22 mouse cellular contexts compared by ENCODE assay signal in genomic region chr4:148623609-148624008, GRCm38 (mm10). TPM values are rescaled to one million over a fixed set of nuclear protein-coding genes. Genes with fewer than 3 reads are reported as not detected.
A peak's percentile ranks its signal among the peaks of the same experiment; 100 is the strongest.
DNase-seq lines count a peak whose midpoint lies in the region; ATAC-seq and TF ChIP-seq lines count a peak whose summit lies in the region.
"Had no signal": no experiment of that assay in that cellular context is flagged by ENCODE, and none has a peak within 500 bp of the region (broad histone marks: within the 10 kb centered on the region; RNA-seq: fewer than 3 reads in every experiment).

No protein-coding gene starts in this region.

- H3ac ChIP-seq in myocyte (ENCODE audit: control insufficient read depth, insufficient read length), result no peak overlapping the region

- peaks cover 59% of the 10 kb centered on the region for H3K36me3 ChIP-seq in heart, embryonic 12.5 days
- peaks cover 67% of the 10 kb centered on the region for H3K36me3 ChIP-seq in midbrain, embryonic 10.5 days
- peaks cover 48% of the 10 kb centered on the region for H3K36me3 ChIP-seq in midbrain, embryonic 15.5 days (replicated peaks)
- peaks cover 63% of the 10 kb centered on the region for H3K36me3 ChIP-seq in embryonic facial prominence, embryonic 13.5 days
- peaks cover 61% of the 10 kb centered on the region for H3K36me3 ChIP-seq in myocyte (ENCODE audit: control insufficient read depth, insufficient read depth)
- peaks cover 47% of the 10 kb centered on the region for H3K36me3 ChIP-seq in forebrain, embryonic 16.5 days (ENCODE audit: control insufficient read depth, insufficient read depth)

- no peak overlapping the region for H3K4me3 ChIP-seq in heart, embryonic 12.5 days
- H3K4me3 ChIP-seq in midbrain, embryonic 10.5 days, result peak overlapping the region; percentile 14; the same call in 1 of the 2 replicates
- H3K4me3 ChIP-seq in midbrain, embryonic 15.5 days, result no peak overlapping the region
- H3K4me3 ChIP-seq in embryonic facial prominence, embryonic 13.5 days, result peak overlapping the region; percentile 5; the same call in 1 of the 2 replicates
- H3K4me3 ChIP-seq in myocyte, result no peak overlapping the region
- no peak overlapping the region for H3K4me3 ChIP-seq in forebrain, embryonic 16.5 days (replicated peaks; ENCODE audit: low read length)
- H3K4me3 ChIP-seq: embryonic facial prominence, embryonic 12.5 days; heart, adult 2 months had no signal

- intact Hi-C loops in left cerebral cortex, postnatal 4 days (cut with DNase I), result no loop called here

- peaks cover 20% of the 10 kb centered on the region for H3K4me1 ChIP-seq in heart, embryonic 12.5 days (replicated peaks)
- peaks cover 28% of the 10 kb centered on the region for H3K4me1 ChIP-seq in midbrain, embryonic 10.5 days
- H3K4me1 ChIP-seq in midbrain, embryonic 15.5 days, result peaks cover 28% of the 10 kb centered on the region
- peaks cover 15% of the 10 kb centered on the region for H3K4me1 ChIP-seq in embryonic facial prominence, embryonic 13.5 days
- peaks cover 18% of the 10 kb centered on the region for H3K4me1 ChIP-seq in forebrain, embryonic 16.5 days (replicated peaks; ENCODE audit: control insufficient read depth, insufficient read depth, low read length)

- TF ChIP-seq POLR2A in myocyte (IDR thresholded peaks at IDR 0.05; ENCODE audit: insufficient read length, low read depth), result no peak

- H3K27ac ChIP-seq in heart, embryonic 12.5 days (ENCODE audit: poor library complexity, severe bottlenecking), result no peak overlapping the region
- no peak overlapping the region for H3K27ac ChIP-seq in midbrain, embryonic 10.5 days (replicated peaks)
- H3K27ac ChIP-seq in midbrain, embryonic 15.5 days, result no peak overlapping the region
- H3K27ac ChIP-seq in embryonic facial prominence, embryonic 13.5 days, result no peak overlapping the region
- no peak overlapping the region for H3K27ac ChIP-seq in forebrain, embryonic 16.5 days (ENCODE audit: low read length)
- H3K27ac ChIP-seq: embryonic facial prominence, embryonic 12.5 days; heart, adult 2 months had no signal

- WGBS in heart, embryonic 12.5 days, result 86% methylated on average over 4 of the region's 4 CpGs
- 89% methylated on average over 4 of the region's 4 CpGs for WGBS in midbrain, embryonic 10.5 days
- 93% methylated on average over 4 of the region's 4 CpGs for WGBS in midbrain, embryonic 15.5 days
- 88% methylated on average over 4 of the region's 4 CpGs for WGBS in embryonic facial prominence, embryonic 13.5 days
- WGBS in forebrain, embryonic 16.5 days, result 92% methylated on average over 4 of the region's 4 CpGs

- H3K9me3 ChIP-seq in heart, embryonic 12.5 days (replicated peaks), result no peaks in the 10 kb centered on the region
- no peaks in the 10 kb centered on the region for H3K9me3 ChIP-seq in midbrain, embryonic 10.5 days (replicated peaks)
- no peaks in the 10 kb centered on the region for H3K9me3 ChIP-seq in midbrain, embryonic 15.5 days
- no peaks in the 10 kb centered on the region for H3K9me3 ChIP-seq in embryonic facial prominence, embryonic 13.5 days
- H3K9me3 ChIP-seq in forebrain, embryonic 16.5 days (ENCODE audit: control insufficient read depth, low read length), result no peaks in the 10 kb centered on the region
- H3K9me3 ChIP-seq: embryonic facial prominence, embryonic 12.5 days had no signal

- ATAC-seq in heart, embryonic 12.5 days (ENCODE audit: insufficient number of reproducible peaks, low FRiP score), result no peak
- no peak for ATAC-seq in midbrain, embryonic 15.5 days (replicated peaks)
- no peak for ATAC-seq in embryonic facial prominence, embryonic 13.5 days (ENCODE audit: insufficient number of reproducible peaks, insufficient read depth, low FRiP score, low TSS enrichment, low read depth)
- ATAC-seq in forebrain, embryonic 16.5 days, result no peak
- ATAC-seq: Patski had no signal

- H3K79me2 ChIP-seq in myocyte (ENCODE audit: control insufficient read depth, insufficient read depth), result peaks cover 70% of the 10 kb centered on the region

- 0 out of 2 replicates have a peak overlapping the region, but pooled peaks have one; percentile 0 for H3K4me2 ChIP-seq in heart, embryonic 12.5 days
- H3K4me2 ChIP-seq in midbrain, embryonic 15.5 days, result no peak overlapping the region
- no peak overlapping the region for H3K4me2 ChIP-seq in embryonic facial prominence, embryonic 13.5 days
- H3K4me2 ChIP-seq in myocyte (ENCODE audit: low read depth), result peak overlapping the region; percentile 78
- no peak overlapping the region for H3K4me2 ChIP-seq in forebrain, embryonic 16.5 days (ENCODE audit: low read length)
- H3K4me2 ChIP-seq: embryonic facial prominence, embryonic 12.5 days had no signal

- DNase-seq in heart, adult 9 months (ENCODE audit: low spot score in 2 of 2), result no peak
- DNase-seq in midbrain, embryonic 10.5 days (ENCODE audit: low spot score), result no peak
- no peak for DNase-seq in left cerebral cortex, postnatal 4 days
- DNase-seq: adrenal gland, adult 2 months; cerebellum, postnatal 10 days; heart, adult 2 months; kidney, adult 18-20 months; lung, postnatal 4 days; right cerebral cortex, postnatal 4 days; thymus, postnatal 36 days had no signal

- H3K27me3 ChIP-seq in heart, embryonic 12.5 days (replicated peaks), result no peaks in the 10 kb centered on the region
- no peaks in the 10 kb centered on the region for H3K27me3 ChIP-seq in midbrain, embryonic 10.5 days (ENCODE audit: low read depth, poor library complexity, severe bottlenecking)
- no peaks in the 10 kb centered on the region for H3K27me3 ChIP-seq in midbrain, embryonic 15.5 days (replicated peaks)
- H3K27me3 ChIP-seq in embryonic facial prominence, embryonic 13.5 days, result no peaks in the 10 kb centered on the region
- no peaks in the 10 kb centered on the region for H3K27me3 ChIP-seq in myocyte (ENCODE audit: control insufficient read depth, insufficient read depth, insufficient read length)
- H3K27me3 ChIP-seq in forebrain, embryonic 16.5 days (replicated peaks; ENCODE audit: control insufficient read depth, insufficient read depth, low read length), result no peaks in the 10 kb centered on the region
- H3K27me3 ChIP-seq: embryonic facial prominence, embryonic 12.5 days; Patski had no signal

- H3K9ac ChIP-seq in heart, embryonic 12.5 days, result no peak overlapping the region
- no peak overlapping the region for H3K9ac ChIP-seq in midbrain, embryonic 15.5 days
- H3K9ac ChIP-seq in embryonic facial prominence, embryonic 13.5 days, result no peak overlapping the region
- no peak overlapping the region for H3K9ac ChIP-seq in forebrain, embryonic 16.5 days (replicated peaks; ENCODE audit: low read depth, low read length)
- H3K9ac ChIP-seq: embryonic facial prominence, embryonic 12.5 days had no signal

TF ChIP-seq in myocyte, 11 proteins besides CTCF, POLR2A, EP300 and RAD21 (continues in another document):
- no peak for TF ChIP-seq CEBPB (IDR thresholded peaks at IDR 0.05; ENCODE audit: insufficient read depth, poor library complexity, severe bottlenecking)
- TF ChIP-seq MYOD1 (IDR thresholded peaks at IDR 0.05; ENCODE audit: control insufficient read depth in 1 of 3, insufficient read length in 2 of 3, low read depth in 2 of 3), result no peak
- TF ChIP-seq TCF3 (IDR thresholded peaks at IDR 0.05; ENCODE audit: insufficient read length, low read depth), result no peak
- TF ChIP-seq MAX (IDR thresholded peaks at IDR 0.05; ENCODE audit: low read depth), result no peak
- TF ChIP-seq SRF (IDR thresholded peaks at IDR 0.05; ENCODE audit: control insufficient read depth, insufficient read length, low read depth), result no peak
- TF ChIP-seq USF1 (IDR thresholded peaks at IDR 0.05; ENCODE audit: low read depth), result no peak
- no peak for TF ChIP-seq E2F4 (IDR thresholded peaks at IDR 0.05; ENCODE audit: insufficient read depth)

RNA-seq across cellular contexts. Expression of gene Tardbp, which starts 3.2 kb away (rescaled TPM):
- 200 and 211 TPM in 2 replicates for polyA plus RNA-seq in heart, embryonic 12.5 days (2016; fragmentation: Nextera tagmentation; extraction: Ambion mirVana)
- 427 and 457 TPM in 2 replicates for polyA plus RNA-seq in midbrain, embryonic 10.5 days (2016; fragmentation: Nextera tagmentation; extraction: Ambion mirVana)
- 182 and 185 TPM in 2 replicates for polyA plus RNA-seq in midbrain, embryonic 15.5 days (2015; fragmentation: Nextera tagmentation; extraction: Ambion mirVana)
- 371 and 401 TPM in 2 replicates for polyA plus RNA-seq in embryonic facial prominence, embryonic 13.5 days (2015; fragmentation: Nextera tagmentation; extraction: Ambion mirVana)
- 109 TPM for polyA plus RNA-seq in myocyte (2012; fragmentation: generic; extraction: Trizol)
- total RNA-seq in left cerebral cortex, postnatal 4 days (2021), result 100 to 1,000 TPM; 263 to 324 TPM
- 277 and 319 TPM in 2 replicates for polyA plus RNA-seq in forebrain, embryonic 16.5 days (2015; fragmentation: Nextera tagmentation; extraction: Ambion mirVana)

RNA-seq across cellular contexts. Expression of gene Gm572, which starts 19.5 kb away (rescaled TPM):
- 0.11 and 0.18 TPM in 2 replicates for polyA plus RNA-seq in heart, embryonic 12.5 days (2016; fragmentation: Nextera tagmentation; extraction: Ambion mirVana)
- polyA plus RNA-seq in midbrain, embryonic 10.5 days (2016; fragmentation: Nextera tagmentation; extraction: Ambion mirVana), result 0.09 TPM in 1 of 2 replicates, not detected in the other
- polyA plus RNA-seq in midbrain, embryonic 15.5 days (2015; fragmentation: Nextera tagmentation; extraction: Ambion mirVana), result not detected in 2 replicates
- polyA plus RNA-seq in embryonic facial prominence, embryonic 13.5 days (2015; fragmentation: Nextera tagmentation; extraction: Ambion mirVana), result not detected in 2 replicates
- polyA plus RNA-seq in myocyte (2012; fragmentation: generic; extraction: Trizol), result 0.16 TPM
- not detected for total RNA-seq in left cerebral cortex, postnatal 4 days (2021)
- not detected in 2 replicates for polyA plus RNA-seq in forebrain, embryonic 16.5 days (2015; fragmentation: Nextera tagmentation; extraction: Ambion mirVana)
- total RNA-seq: adrenal gland, adult 2 months; layer of hippocampus, postnatal 14 days; monocyte, adult 5-6 weeks had no signal
- polyA plus RNA-seq: embryonic facial prominence, embryonic 12.5 days; frontal cortex, adult 2 months; hindbrain, embryonic 11.5 days; limb, embryonic 11.5 days; Patski had no signal

RNA-seq across cellular contexts. Expression of gene Masp2, which starts 21.3 kb away (rescaled TPM):
- polyA plus RNA-seq in heart, embryonic 12.5 days (2016; fragmentation: Nextera tagmentation; extraction: Ambion mirVana), result 0.14 and 0.36 TPM in 2 replicates
- polyA plus RNA-seq in midbrain, embryonic 10.5 days (2016; fragmentation: Nextera tagmentation; extraction: Ambion mirVana), result 0.12 and 0.45 TPM in 2 replicates
- polyA plus RNA-seq in midbrain, embryonic 15.5 days (2015; fragmentation: Nextera tagmentation; extraction: Ambion mirVana), result 0.74 and 0.80 TPM in 2 replicates
- polyA plus RNA-seq in embryonic facial prominence, embryonic 13.5 days (2015; fragmentation: Nextera tagmentation; extraction: Ambion mirVana), result 0.07 and 1.1 TPM in 2 replicates
- polyA plus RNA-seq in myocyte (2012; fragmentation: generic; extraction: Trizol), result 0.43 TPM
- 1 to 10 TPM; 2.1 to 2.3 TPM for total RNA-seq in left cerebral cortex, postnatal 4 days (2021)
- 0.56 and 1.0 TPM in 2 replicates for polyA plus RNA-seq in forebrain, embryonic 16.5 days (2015; fragmentation: Nextera tagmentation; extraction: Ambion mirVana)

RNA-seq across cellular contexts. Expression of gene Srm, which starts 32.3 kb away (rescaled TPM):
- 129 and 135 TPM in 2 replicates for polyA plus RNA-seq in heart, embryonic 12.5 days (2016; fragmentation: Nextera tagmentation; extraction: Ambion mirVana)
- 191 and 236 TPM in 2 replicates for polyA plus RNA-seq in midbrain, embryonic 10.5 days (2016; fragmentation: Nextera tagmentation; extraction: Ambion mirVana)
- polyA plus RNA-seq in midbrain, embryonic 15.5 days (2015; fragmentation: Nextera tagmentation; extraction: Ambion mirVana), result 160 and 173 TPM in 2 replicates
- 201 and 214 TPM in 2 replicates for polyA plus RNA-seq in embryonic facial prominence, embryonic 13.5 days (2015; fragmentation: Nextera tagmentation; extraction: Ambion mirVana)
- 103 TPM for polyA plus RNA-seq in myocyte (2012; fragmentation: generic; extraction: Trizol)
- total RNA-seq in left cerebral cortex, postnatal 4 days (2021), result 100 to 1,000 TPM; 107 to 109 TPM
- 187 and 190 TPM in 2 replicates for polyA plus RNA-seq in forebrain, embryonic 16.5 days (2015; fragmentation: Nextera tagmentation; extraction: Ambion mirVana)

Comparison
In these comparisons a context has a peak if more than half of its experiments do, and no peak if none do; other contexts are left out.
1. H3K4me3 ChIP-seq: peak in midbrain, embryonic 10.5 days (single experiment) and embryonic facial prominence, embryonic 13.5 days (single experiment); none in heart, embryonic 12.5 days (single experiment), midbrain, embryonic 15.5 days (single experiment), myocyte (single experiment) and forebrain, embryonic 16.5 days (single experiment).
2. H3K4me2 ChIP-seq: peak in heart, embryonic 12.5 days (single experiment) and myocyte (single experiment); none in midbrain, embryonic 15.5 days (single experiment), embryonic facial prominence, embryonic 13.5 days (single experiment) and forebrain, embryonic 16.5 days (single experiment).